Mouse (Mus musculus) kidney, adult 2 months (tissue): Measurements from ENCODE around the gene Il17re.

ENCODE experiments used
- CTCF ChIP-seq: fragments of 200-500 bp; conservative IDR thresholded peaks from 2 replicates; pipeline ENCODE4 v1.5.1; 2011; ENCODE audit warnings: low read depth, mild to moderate bottlenecking, control low read depth, low read length, moderate library complexity, mixed read lengths; ENCODE audit not compliant: insufficient read depth, insufficient read length
- POLR2A ChIP-seq: fragments of 200-500 bp; IDR thresholded peaks from one replicate; pipeline ENCODE4 v1.6.1; 2011; ENCODE audit warnings: low read depth, low read length, control low read depth

DNA sequence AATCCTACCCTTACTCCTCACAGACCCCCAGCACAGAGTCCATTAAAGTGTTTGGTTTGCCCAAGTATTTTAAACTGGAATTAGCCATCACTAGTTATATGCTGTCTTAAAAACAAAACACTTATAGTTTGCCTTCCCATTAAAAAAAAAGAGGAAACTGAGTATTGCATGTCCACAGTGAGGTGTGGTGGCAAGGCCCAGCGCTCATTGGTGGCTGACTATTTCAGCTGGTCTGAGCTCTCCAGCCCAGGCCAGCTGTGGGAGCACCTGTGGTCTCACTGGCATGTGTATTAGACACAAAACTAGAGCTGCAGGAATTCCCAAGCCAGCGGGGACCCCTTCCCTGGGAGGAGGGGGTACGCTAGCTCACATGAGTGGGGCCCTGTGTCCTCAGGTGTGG lies 10.2 kb downstream of the Il17re start:
- no peak for TF ChIP-seq CTCF
- no peak for TF ChIP-seq POLR2A
